Mouse (Mus musculus) cerebellum, postnatal 4 days (tissue): ENCODE data around the gene Eva1a.

Experiments used
- DNase-seq, 2 experiments: peaks; one replicate each; pipeline ENCODE4 v3.0.0; 2022; ENCODE audit warnings: low spot score in 2 of 2, mixed read lengths in 1 of 2

Eva1a gene

DNA sequence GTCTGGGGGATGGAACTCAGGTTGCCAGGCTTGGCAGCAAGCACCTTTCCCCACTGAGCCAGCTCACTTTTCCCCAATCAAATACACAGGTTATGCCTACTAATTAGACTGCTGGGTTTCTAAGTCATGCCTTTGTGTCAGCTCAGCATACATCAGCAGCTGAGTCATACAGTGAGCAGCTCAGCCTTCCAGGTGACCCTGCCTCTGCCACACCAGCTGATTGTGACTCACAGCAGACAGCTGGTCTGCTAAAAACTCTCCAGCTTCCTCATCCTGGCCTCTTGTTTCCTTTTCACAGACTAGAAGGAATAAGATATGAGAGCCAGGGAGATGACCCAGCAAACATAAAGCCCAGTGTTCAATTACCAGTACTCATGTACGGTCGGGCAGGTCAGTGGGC is 84.3 kb downstream of the Eva1a start:
- DNase-seq: peak in 1 of 2 experiments; percentile 11

DNA sequence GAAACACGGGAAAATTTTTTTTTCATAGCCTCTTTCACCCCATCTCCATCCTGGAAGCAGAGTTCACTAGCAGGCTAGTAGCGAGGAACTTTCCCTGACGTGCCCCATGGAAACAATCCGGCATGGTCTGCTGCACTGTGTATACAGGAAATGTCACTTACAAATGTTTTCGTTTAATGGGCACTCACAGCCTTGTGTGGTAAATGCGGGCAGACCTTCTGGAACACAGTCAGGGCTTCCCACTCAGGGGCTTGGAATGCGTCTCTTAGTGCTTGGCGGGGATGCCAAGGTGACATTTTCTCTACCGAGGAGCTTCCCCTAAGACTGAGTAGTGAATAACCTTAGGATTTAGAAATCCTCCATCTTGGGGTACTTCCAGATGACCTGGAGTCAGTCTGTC is 87.0 kb downstream of the Eva1a start:
- DNase-seq: peak in 1 of 2 experiments; percentile 3

DNA sequence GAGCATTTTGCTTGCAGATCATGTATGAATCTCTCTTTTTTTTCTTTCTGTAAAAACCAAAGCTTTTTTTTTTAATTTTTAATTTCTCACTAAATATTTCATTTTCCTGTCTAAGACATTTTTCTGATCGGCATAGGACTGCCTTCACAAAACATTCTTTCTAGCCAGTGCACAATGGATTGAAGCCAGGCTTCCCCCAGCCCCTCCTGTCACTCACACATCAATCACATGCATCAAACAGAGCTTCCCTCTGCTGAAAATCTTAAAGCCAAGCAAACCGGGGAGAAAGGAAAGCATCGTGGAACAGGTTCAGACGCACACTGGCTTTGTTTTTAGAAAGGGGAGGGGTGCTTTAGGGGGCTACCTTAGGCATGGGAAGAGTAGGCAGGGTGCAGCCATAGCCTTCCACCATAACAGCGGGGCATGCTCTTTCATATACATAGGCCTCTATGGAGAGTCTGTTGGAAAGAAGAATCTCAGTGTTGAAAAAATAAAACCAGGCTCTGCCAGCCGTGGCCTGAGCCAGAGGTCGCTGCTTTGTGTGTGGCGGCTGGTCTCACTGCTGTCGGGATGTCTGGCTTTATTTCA is 88.9 kb downstream of the Eva1a start:
- peak in 1 of 2 experiments; percentile 6 for DNase-seq

DNA sequence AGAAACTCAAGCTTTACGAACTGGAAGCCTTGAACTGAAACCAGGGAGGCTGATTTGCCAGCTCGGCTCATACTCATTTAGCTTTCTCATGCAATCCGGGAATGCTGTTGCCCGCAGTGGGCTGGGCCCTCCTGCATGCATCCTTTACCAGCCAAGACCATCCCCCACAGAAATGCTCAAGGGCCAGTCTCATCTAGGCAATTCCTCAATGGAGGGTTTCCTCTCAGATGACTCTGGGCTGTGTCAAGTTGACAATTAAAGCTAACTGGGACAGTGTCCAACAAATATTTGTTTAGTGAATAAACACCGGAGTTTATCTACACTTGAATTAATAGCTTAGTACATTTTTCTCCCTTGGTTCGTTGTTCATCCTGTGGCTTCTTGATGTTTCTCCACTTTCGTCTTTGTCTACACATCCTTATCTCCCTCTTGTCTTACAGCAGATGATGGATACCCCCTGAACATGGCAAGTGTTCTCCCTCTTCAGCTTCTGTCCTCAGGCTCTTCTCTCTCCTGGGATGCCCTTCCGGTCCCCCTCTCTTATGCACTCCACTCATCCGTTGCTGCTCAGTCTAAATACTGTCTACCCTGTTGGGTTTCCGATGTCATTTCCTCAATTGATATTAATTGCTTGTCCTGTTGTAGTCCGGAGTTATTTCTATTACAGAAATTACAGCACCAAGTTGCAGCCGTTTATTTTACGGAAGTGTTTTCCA is 92.2 kb downstream of the Eva1a start:
- peak in 1 of 2 experiments; percentile 14 for DNase-seq

DNA sequence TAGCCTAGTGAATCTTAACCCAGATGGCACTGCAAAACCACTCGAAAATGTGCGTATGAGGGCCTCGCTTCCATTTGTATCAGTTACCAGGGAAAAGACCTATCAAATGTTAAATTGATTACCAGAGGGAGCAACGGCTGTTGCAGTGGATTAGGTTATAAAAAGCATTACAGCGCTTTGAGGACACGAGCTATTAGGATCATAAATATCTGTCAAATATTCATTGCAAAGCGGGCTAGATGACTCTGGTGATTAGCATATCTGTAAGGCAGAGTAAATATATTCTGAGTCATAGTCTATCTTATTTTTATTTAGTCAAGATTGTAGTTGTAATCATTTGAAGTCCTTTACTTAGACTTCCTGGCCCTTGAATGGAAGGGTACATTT is 92.7 kb downstream of the Eva1a start:
- DNase-seq: no peak

DNA sequence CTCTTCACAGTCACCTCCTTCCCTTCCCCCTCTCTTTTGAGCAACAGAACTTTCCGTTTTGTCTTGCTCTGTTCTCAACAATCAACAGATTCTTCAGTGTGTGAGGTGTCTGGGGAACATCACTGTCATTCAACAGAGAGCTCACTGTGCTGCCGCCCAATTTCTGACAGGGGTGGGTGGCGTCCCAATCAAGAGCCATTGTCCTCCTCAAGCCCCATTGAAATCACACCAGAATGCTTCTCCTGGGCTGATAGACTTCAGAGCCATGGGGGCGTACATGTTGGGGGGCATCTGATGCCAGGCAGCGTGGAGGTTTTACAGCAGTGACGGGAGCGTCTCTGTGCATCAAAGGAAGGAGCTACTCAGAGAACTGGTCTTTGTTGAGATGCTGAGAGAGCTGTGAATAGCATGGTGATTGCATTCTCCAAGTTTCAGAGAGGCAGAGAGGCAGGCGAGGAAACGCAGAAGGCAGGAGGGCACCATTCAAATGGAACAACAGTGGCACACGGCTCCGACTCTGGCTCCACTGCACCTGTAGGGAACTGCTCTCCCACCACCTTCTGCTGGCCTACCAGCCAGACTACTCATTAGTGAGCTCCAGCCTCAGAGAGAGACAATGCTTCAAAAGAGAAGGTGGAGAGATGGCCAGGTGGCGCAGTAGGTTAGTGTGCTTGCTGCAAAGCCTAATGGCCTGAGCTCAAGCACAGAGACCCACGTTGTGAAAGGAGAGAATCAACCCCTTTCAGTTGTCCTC is 95.3 kb downstream of the Eva1a start:
- no peak for DNase-seq
